Mouse (Mus musculus): ENCODE data around the gene Zfp423.

The Zfp423 gene

GRCm38 (mm10) chr8:87800121-87800520 is 159.3 kb downstream of the Zfp423 start:
- DNase-seq, result no peak

- peak; percentile 42 for DNase-seq
These were observed 163.2 kb downstream of the Zfp423 start for GRCm38 (mm10) chr8:87796234-87796633.

GRCm38 (mm10) chr8:87794639-87795038 is 164.8 kb downstream of the Zfp423 start:
- no peak for DNase-seq

- DNase-seq, result no peak
These were observed 168.3 kb downstream of the Zfp423 start for GRCm38 (mm10) chr8:87791103-87791502.

GRCm38 (mm10) chr8:87784641-87785439 is 174.6 kb downstream of the Zfp423 start:
- no peak for DNase-seq

GRCm38 (mm10) chr8:87784227-87784626 is 175.2 kb downstream of the Zfp423 start:
- DNase-seq, result no peak

GRCm38 (mm10) chr8:87783198-87783597 is 176.2 kb downstream of the Zfp423 start:
- no peak for DNase-seq

- no peak for DNase-seq
These were observed 181.8 kb downstream of the Zfp423 start for GRCm38 (mm10) chr8:87777586-87777985.

- DNase-seq, result no peak
These were observed 183.5 kb downstream of the Zfp423 start for GRCm38 (mm10) chr8:87775889-87776288.

GRCm38 (mm10) chr8:87774966-87775365 is 184.4 kb downstream of the Zfp423 start:
- DNase-seq, result peak; percentile 15

- DNase-seq, result no peak
These were observed 186.4 kb downstream of the Zfp423 start for GRCm38 (mm10) chr8:87772894-87773502.

GRCm38 (mm10) chr8:87767882-87768281 is 191.5 kb downstream of the Zfp423 start:
- no peak for DNase-seq

GRCm38 (mm10) chr8:87765276-87765675 is 194.1 kb downstream of the Zfp423 start:
- no peak for DNase-seq

- no peak for DNase-seq
These were observed 200.6 kb downstream of the Zfp423 start for GRCm38 (mm10) chr8:87758750-87759149.

- DNase-seq, result no peak
These were observed 204.5 kb downstream of the Zfp423 start for GRCm38 (mm10) chr8:87754853-87755252.

GRCm38 (mm10) chr8:87753636-87754035 is 205.8 kb downstream of the Zfp423 start:
- no peak for DNase-seq

GRCm38 (mm10) chr8:87753148-87753547 is 206.2 kb downstream of the Zfp423 start:
- DNase-seq, result no peak

GRCm38 (mm10) chr8:87752710-87753109 is 206.7 kb downstream of the Zfp423 start:
- DNase-seq, result no peak

- no peak for DNase-seq
These were observed 211.8 kb downstream of the Zfp423 start for GRCm38 (mm10) chr8:87747582-87747981.

- DNase-seq, result no peak
These were observed 212.3 kb downstream of the Zfp423 start for GRCm38 (mm10) chr8:87747142-87747541.

GRCm38 (mm10) chr8:87746072-87746471 is 213.3 kb downstream of the Zfp423 start:
- DNase-seq, result peak; percentile 30

- no peak for DNase-seq
These were observed 214.2 kb downstream of the Zfp423 start for GRCm38 (mm10) chr8:87745125-87745698.

GRCm38 (mm10) chr8:87744556-87744955 is 214.8 kb downstream of the Zfp423 start:
- no peak for DNase-seq

- peak; percentile 75 for DNase-seq
These were observed 217.4 kb downstream of the Zfp423 start for GRCm38 (mm10) chr8:87742016-87742415.

All from cerebellum, adult 8-10 months (tissue).